Mouse (Mus musculus) gastrocnemius, postnatal 36 days (tissue): ENCODE measurements around the gene Tango2. TPM values are rescaled to one million over a fixed set of nuclear protein-coding genes. Genes with fewer than 3 reads are reported as not detected.

Source experiments
- DNase-seq, 2 experiments: peaks; one replicate each; pipeline ENCODE4 v3.0.0; 2022
- intact Hi-C: fragments of 180-260 bp; cut with DNase I; formaldehyde crosslinking; loops from one replicate; pipeline ENCODE4 v1.15.1; 2025
- total RNA-seq, 2 experiments: library from RNA; stranded (reverse); gene quantifications; 2 replicates each; pipeline ENCODE4 v1.2.3; 2021

The Tango2 gene
- total RNA-seq, 2 experiments from 2014 or later: 40.3 to 51.5 TPM

GRCm38 (mm10) chr16:18384211-18384610, 36.3 kb upstream of the Tango2 start:
- no peak for DNase-seq
- intact Hi-C loops: no loop called here

GRCm38 (mm10) chr16:18383756-18384155, 35.9 kb upstream of the Tango2 start:
- DNase-seq: no peak
- intact Hi-C loops: no loop called here

- intact Hi-C loops: no loop called here
- DNase-seq: no peak
Observed at GRCm38 (mm10) chr16:18383045-18383726, 35.3 kb upstream of the Tango2 start.

DNA sequence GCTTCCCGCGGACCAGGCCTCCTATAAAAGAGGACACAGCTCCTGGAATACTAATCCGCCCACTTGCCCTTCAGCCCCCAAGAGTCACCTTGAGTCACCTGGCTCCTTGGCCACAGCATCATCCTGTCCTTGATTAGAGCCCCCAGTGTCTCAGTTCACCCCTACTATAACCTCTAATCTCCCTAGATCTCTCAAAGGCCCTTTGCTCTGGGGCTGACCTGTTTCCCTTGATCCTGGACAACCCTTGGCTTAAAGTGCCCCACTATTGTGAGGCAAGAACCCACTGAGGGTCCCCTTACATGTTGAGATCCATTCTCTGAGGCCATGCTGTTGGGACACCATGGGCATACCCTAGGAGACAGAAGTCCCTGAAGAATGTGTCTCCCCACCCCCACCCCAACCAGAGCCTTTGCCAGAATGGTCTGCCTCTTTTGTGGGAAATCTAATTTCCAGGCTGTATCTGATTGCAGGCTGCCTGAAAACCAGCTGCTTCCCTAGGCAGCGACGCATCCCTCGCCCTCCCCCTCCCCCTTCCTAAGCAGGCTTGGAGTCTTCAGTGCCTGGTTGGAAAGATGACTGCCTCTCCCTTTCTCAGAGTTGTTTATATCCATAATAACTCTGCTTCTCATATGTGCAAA, 33.8 kb upstream of the Tango2 start:
- DNase-seq: no peak
- intact Hi-C loops: no loop called here

DNA sequence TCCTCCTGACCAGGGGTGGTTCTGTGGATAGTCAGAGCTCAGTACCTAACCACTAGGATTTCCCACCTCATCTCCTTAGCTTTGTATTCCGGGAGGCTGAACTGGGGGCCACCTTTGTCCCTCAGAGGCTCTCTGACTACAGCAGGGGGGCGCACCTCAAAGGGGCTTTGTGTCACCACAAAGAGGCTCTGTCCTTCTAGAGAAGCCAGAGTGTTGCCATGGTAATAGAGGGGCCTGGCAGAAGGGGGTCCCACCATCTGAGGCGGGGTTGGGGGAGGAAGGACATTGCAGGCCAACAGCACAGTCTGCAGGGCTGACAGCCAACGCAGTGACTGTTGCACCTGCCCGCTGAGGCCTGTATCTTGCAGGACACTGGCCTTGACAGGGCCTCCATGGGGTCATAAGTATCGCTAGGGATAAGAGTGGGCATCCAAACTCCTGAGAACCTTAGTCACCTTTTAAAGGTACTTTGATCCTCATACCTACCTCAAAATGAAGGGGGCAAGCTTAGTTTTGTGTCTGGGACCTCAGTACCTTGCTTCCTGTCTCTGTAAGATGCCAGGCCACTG, 32.7 kb upstream of the Tango2 start:
- intact Hi-C loops: no loop called here

DNA sequence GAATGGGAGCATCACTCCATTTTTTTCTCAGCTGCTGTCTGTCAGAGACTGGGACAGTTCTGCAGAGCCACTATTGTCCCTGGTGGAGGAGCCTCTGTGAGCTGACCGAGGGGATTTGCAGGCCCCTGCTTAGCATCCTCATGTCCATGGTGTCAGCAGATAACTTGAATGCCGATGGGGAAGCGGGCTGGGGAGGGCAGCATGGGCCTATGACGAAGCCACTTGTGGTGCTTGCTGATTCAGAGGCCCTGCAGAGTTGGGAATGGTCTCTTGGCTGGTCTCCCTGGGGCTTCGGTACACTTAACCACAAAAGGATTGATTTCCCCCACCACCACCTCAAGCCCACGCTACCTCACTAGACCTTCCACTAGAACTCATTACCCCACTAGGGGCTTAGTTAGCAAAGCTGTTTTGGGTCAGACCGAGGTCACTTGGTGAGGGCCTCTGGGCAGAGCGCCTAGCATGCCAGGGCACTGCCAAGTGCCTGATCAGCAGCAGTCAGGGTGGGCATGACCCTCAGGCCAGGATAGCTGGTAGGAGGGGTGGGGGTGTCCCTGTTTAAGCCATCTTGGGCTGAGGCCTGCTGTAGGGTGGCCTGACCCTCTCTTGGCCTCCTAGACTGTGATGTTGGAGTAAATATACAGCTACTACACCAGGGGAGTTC, 31.6 kb upstream of the Tango2 start:
- DNase-seq: no peak
- intact Hi-C loops: no loop called here

More for the DNA sequence above, 32.7 kb upstream of the Tango2 start:
- DNase-seq: no peak

GRCm38 (mm10) chr16:18378489-18378888, 30.6 kb upstream of the Tango2 start:
- no peak for DNase-seq
- intact Hi-C loops: no loop called here

DNA sequence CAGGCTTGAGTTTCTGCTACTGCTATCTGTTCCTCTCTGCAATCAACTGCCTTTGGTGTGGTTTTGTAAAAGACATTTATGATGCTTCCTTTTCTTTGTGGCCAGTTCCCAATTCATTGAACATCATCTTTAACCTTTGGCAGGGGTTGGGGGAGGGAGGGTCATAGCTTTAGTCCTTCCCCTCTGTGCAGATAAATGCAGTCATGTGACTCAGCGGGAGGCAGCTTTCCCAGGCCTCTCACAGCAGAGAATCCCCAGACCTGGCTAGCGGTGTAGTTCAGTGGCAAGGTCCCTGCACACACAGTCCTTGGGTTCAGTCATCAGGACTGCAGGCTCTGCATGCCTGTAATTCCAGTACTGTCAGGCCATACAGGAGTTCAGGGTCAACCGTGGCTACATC, 29.3 kb upstream of the Tango2 start:
- DNase-seq: no peak
- intact Hi-C loops: no loop called here

GRCm38 (mm10) chr16:18376297-18376954, 28.5 kb upstream of the Tango2 start:
- intact Hi-C loops: no loop called here
- no peak for DNase-seq

GRCm38 (mm10) chr16:18373632-18374031, 25.7 kb upstream of the Tango2 start:
- intact Hi-C loops: no loop called here
- DNase-seq: no peak

DNA sequence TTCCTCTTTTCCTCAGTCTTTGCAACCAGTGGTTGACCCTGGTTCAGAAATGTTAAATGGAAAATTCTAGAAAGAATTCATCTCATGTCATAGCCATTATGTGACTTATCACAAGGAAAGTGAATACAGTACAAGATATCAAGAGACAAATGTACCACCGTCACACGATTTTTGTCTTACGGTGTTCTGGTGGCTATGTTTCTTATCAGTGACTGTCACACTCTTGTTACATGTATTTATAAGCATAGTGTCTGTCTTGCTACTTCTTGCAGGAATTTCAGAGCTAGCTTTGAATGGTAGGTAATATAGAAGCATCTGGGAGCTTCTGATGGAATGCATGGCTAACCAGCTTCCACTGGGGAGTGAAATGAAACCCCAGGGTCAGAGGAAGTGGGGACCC, 22.3 kb upstream of the Tango2 start:
- intact Hi-C loops: no loop called here
- DNase-seq: no peak

DNA sequence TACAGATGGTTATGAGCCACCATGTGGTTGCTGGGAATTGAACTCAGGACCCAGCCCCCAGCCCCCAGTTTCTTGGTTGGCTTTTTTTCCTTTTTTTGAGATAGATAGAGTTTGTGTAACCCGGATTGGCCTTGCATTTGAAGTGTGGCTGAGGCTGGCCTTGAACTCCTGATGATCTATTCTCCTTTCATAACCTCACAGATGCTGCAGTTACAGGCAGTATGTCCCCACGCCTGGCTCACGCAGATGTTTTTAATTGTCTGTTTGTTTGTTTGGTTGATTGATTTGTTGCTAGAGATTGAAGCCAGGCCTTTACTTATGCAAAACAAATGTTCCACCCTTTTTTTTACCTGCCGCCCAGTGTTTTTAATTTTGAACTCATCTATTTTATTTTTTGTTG, 18.9 kb upstream of the Tango2 start:
- intact Hi-C loops: no loop called here
- no peak for DNase-seq

GRCm38 (mm10) chr16:18362948-18363347, 15.0 kb upstream of the Tango2 start:
- intact Hi-C loops: no loop called here

DNA sequence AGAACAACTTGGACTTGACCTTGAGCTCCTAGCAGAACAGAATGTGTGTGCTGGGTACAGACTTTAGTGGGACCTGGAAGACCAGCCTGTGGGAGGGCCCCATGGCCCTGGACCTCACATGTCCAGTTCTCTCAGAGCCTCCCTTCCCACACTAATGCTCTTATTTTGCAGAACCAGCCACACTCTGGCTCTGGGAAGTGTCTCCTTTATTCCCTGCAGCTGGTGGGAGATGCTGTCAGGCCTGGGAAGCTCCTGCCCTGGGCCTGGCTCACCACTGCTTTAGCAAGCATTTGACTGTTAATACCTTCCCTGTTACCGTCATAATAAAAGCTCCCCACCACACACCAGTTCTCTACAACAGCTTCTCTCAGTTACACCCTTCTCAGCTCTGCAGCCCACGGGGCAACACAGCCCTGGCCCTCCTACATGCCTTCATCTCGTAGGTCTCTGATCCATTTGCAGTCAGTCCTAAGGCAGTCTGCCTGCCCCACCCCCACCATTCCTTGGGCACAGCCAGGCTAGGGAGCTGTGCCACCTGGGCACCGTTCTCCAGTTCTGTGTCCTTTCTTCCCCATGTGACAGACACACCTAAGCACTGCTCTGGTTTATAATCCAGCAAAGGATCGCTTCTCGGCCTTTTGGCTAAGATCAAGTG, 12.4 kb upstream of the Tango2 start:
- intact Hi-C loops: no loop called here
- no peak for DNase-seq

More at GRCm38 (mm10) chr16:18362948-18363347, 15.0 kb upstream of the Tango2 start:
- DNase-seq: no peak

DNA sequence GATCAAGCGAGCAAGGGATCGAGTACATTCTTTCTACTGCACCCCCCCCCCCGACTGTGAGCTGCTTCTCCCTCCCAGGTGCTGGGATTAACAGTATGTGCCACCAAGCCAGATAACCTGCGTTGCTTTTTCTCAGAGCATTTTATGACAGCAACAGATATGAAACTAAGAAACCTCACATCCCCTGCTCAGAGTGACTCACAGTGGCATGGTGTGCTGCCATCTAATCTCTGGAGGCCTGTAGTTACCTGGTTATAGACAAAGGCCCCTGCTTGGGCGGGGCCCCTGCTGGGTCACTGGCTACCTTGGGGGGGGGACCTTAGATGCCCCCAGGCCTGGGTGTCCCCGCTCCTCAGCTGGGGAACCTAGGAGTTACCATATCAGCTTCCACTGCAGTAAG, 10.1 kb upstream of the Tango2 start:
- DNase-seq: no peak
- intact Hi-C loops: no loop called here

DNA sequence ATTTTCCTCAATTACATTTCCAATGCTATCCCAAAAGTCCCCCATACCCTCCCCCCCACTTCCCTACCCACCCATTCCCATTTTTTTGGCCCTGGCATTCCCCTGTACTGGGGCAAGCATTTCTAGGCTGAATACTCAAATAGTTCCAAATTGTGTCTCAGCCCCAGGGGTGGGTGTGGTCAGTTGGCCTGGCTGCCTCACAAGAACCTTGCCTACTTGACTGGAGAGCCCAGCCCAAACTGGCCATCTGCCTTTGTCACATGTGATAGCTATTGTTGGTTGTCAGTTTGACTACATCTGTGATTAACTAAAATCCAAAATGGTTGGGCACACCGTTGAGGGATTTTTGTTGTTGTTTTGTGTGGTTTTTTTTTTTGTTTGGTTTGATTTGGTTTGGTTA, 9.1 kb upstream of the Tango2 start:
- peak in 1 of 2 experiments; percentile 62 for DNase-seq
- intact Hi-C loops: no loop called here

DNA sequence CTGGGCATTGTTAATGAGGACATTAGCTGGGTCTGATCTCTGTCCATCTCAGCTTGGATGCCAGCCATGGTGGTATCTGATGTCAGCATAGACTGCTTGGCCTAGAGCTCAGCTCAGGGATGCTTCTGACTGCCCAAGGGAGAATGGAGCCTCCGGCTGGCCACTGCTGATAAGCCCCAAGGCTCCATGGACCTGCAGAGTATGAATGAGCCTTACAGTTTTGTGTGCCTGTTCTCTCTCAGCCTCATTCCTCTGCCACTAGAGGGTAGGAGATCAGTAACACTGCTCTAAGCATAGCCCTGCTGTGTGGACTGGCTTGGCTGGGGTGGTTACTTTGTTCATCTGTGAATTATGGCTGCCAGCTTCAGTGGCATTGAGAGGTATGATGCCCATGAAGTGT, 5.2 kb upstream of the Tango2 start:
- intact Hi-C loops: no loop called here
- no peak for DNase-seq

GRCm38 (mm10) chr16:18351313-18352055, 3.6 kb upstream of the Tango2 start:
- peak in 1 of 2 experiments; percentile 43 for DNase-seq
- intact Hi-C loops: loop anchor here (1.0 to 2.0 kb wide), 2 partner anchors 37 to 55 kb away; no protein-coding TSS in a partner anchor

DNA sequence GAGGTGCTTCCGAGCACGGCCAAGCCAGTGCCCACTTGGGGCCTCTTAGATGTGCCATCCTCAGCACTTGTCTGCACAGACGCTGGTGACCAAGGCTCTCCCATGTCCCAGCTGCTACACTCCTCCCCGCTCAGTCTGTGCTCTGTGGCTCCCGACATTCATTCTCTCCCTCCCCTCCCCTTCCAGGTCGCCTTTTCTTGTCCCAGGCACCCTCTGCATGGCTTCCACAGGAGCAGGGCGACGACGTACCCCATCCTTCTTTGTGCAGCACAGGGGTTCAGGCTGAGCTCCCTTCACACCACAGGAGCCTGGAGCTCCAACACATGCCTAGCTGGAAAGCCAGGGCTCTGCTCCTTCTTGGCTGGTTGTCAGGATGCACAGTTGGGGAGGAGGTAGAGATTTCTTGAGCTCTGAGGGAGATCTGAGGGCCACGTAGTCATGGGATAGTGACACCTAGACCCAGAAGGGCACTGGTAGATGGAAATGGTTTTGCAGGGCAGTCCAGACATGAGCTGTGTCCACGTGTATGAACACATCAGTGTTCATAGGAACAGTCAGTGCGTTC, 1.9 kb upstream of the Tango2 start:
- intact Hi-C loops: loop anchor here (2.0 to 5.0 kb wide), 2 partner anchors 39 to 267 kb away; no protein-coding TSS in a partner anchor
- DNase-seq: no peak
